Mouse (Mus musculus) intestine, postnatal 0 days (tissue): ENCODE data around the gene Zrsr1. TPM values are rescaled to one million over a fixed set of nuclear protein-coding genes. Genes with fewer than 3 reads are reported as not detected.

ENCODE experiments used
- ATAC-seq: fragments of 200-750 bp; cut with Nextera tagmentation; 2 replicates; pipeline ENCODE4 v1.8.0; 2017; ENCODE audit warnings: mild to moderate bottlenecking, moderate TSS enrichment, moderate library complexity
- H3K27ac ChIP-seq: fragments of 300-500 bp; sonication (generic); 2 replicates; pipeline ENCODE4 v1.5.1; 2014; ENCODE audit warnings: mild to moderate bottlenecking, low read depth, low read length, moderate library complexity
- H3K27me3 ChIP-seq: fragments of 300-500 bp; sonication (generic); replicated peaks from 2 replicates; pipeline ENCODE4 v1.6.1; 2014; ENCODE audit warnings: low read length, mixed read lengths; ENCODE audit not compliant: control insufficient read depth, insufficient read depth
- H3K36me3 ChIP-seq: fragments of 300-500 bp; sonication (generic); 2 replicates; pipeline ENCODE4 v1.6.1; 2014; ENCODE audit warnings: mild to moderate bottlenecking, moderate library complexity; ENCODE audit not compliant: control insufficient read depth, insufficient read depth
- H3K4me1 ChIP-seq: fragments of 300-500 bp; sonication (generic); replicated peaks from 2 replicates; pipeline ENCODE4 v1.6.1; 2014; ENCODE audit warnings: antibody characterized with exemption, low read length, mixed read lengths; ENCODE audit not compliant: control insufficient read depth, insufficient read depth
- H3K4me2 ChIP-seq: fragments of 300-500 bp; sonication (generic); replicated peaks from 2 replicates; pipeline ENCODE4 v1.6.1; 2014; ENCODE audit warnings: low read depth, mild to moderate bottlenecking, moderate library complexity
- H3K4me3 ChIP-seq: fragments of 300-500 bp; sonication (generic); 2 replicates; pipeline ENCODE4 v1.5.1; 2014; ENCODE audit warnings: low read depth, low read length
- H3K9ac ChIP-seq: fragments of 300-500 bp; sonication (generic); 2 replicates; pipeline ENCODE4 v1.6.1; 2014; ENCODE audit warnings: mild to moderate bottlenecking, low read depth, low read length
- H3K9me3 ChIP-seq: fragments of 300-500 bp; sonication (generic); 2 replicates; pipeline ENCODE4 v1.6.1; 2016; ENCODE audit warnings: mixed run types; ENCODE audit not compliant: control insufficient read depth
- CTCF ChIP-seq: sonication (generic); IDR thresholded peaks from 2 replicates; pipeline ENCODE4 v1.5.1; 2016; ENCODE audit warnings: low read depth, mild to moderate bottlenecking, control low read depth, antibody characterized with exemption, moderate library complexity
- WGBS: fragments of 180-500 bp; shearing (Covaris S2); extraction: QIAGEN DNeasy Blood & Tissue Kit; methylation state at CpG from one replicate; pipeline ENCODE4 v1.1.7; 2014; 5-methylcytosine and 5-hydroxymethylcytosine counted together
- polyA plus RNA-seq: library from polyadenylated mRNA; unstranded; fragments of >200 nt; fragmentation: Nextera tagmentation; extraction: Ambion mirVana; gene quantifications from 2 replicates; pipeline ENCODE4 v1.2.1, GENCODE M21; 2015

Gene Zrsr1
- polyA plus RNA-seq, 1 experiment from 2014 or later: 2.3 TPM

GRCm38 (mm10) chr11:22932167-22932566, 39.6 kb upstream of the Zrsr1 start:
- TF ChIP-seq CTCF: no peak
- ATAC-seq: no peak
- no peak overlapping the region for H3K4me2 ChIP-seq
- no peak overlapping the region for H3K27ac ChIP-seq
- no peaks in the 10 kb centered on the region for H3K27me3 ChIP-seq
- H3K4me1 ChIP-seq: no peaks in the 10 kb centered on the region
- H3K36me3 ChIP-seq: no peaks in the 10 kb centered on the region
- H3K9ac ChIP-seq: no peak overlapping the region
- no peaks in the 10 kb centered on the region for H3K9me3 ChIP-seq
- no peak overlapping the region for H3K4me3 ChIP-seq

- no peaks in the 10 kb centered on the region for H3K4me1 ChIP-seq
- H3K4me2 ChIP-seq: no peak overlapping the region
- no peaks in the 10 kb centered on the region for H3K27me3 ChIP-seq
- no peaks in the 10 kb centered on the region for H3K36me3 ChIP-seq
- 58% methylated on average over 5 of the region's 5 CpGs for WGBS
- H3K9me3 ChIP-seq: no peaks in the 10 kb centered on the region
- no peak overlapping the region for H3K4me3 ChIP-seq
- H3K9ac ChIP-seq: no peak overlapping the region
- H3K27ac ChIP-seq: no peak overlapping the region
- no peak for ATAC-seq
- no peak for TF ChIP-seq CTCF
These were observed 35.2 kb upstream of the Zrsr1 start for GRCm38 (mm10) chr11:22936446-22937125.

- Histone ChIP-seq H3K27me3 (no peaks in the 10 kb centered on the region), H3K4me3 (no peak overlapping the region), H3K9ac (no peak overlapping the region), H3K27ac (no peak overlapping the region), H3K36me3 (no peaks in the 10 kb centered on the region), H3K4me2 (no peak overlapping the region), H3K9me3 (no peaks in the 10 kb centered on the region), H3K4me1 (no peaks in the 10 kb centered on the region)
- no peak for ATAC-seq
- WGBS: 95% methylated on average over 4 of the region's 4 CpGs
- TF ChIP-seq CTCF: no peak
These were observed 34.0 kb upstream of the Zrsr1 start for GRCm38 (mm10) chr11:22937716-22938316.

- H3K27me3 ChIP-seq: no peaks in the 10 kb centered on the region
- WGBS: 94% methylated on average over 2 of the region's 2 CpGs
- no peak overlapping the region for H3K27ac ChIP-seq
- no peaks in the 10 kb centered on the region for H3K4me1 ChIP-seq
- TF ChIP-seq CTCF: no peak
- no peaks in the 10 kb centered on the region for H3K9me3 ChIP-seq
- no peaks in the 10 kb centered on the region for H3K36me3 ChIP-seq
- no peak overlapping the region for H3K4me3 ChIP-seq
- H3K9ac ChIP-seq: no peak overlapping the region
- ATAC-seq: no peak
- H3K4me2 ChIP-seq: no peak overlapping the region
These were observed 32.8 kb upstream of the Zrsr1 start for GRCm38 (mm10) chr11:22938983-22939382.

- Histone ChIP-seq H3K36me3 (0 out of 2 replicates have a peak, but pooled peaks cover 5% of the 10 kb centered on the region), H3K9ac (no peak overlapping the region), H3K9me3 (no peaks in the 10 kb centered on the region), H3K4me1 (no peaks in the 10 kb centered on the region), H3K4me3 (no peak overlapping the region), H3K4me2 (no peak overlapping the region), H3K27ac (no peak overlapping the region), H3K27me3 (no peaks in the 10 kb centered on the region)
- no peak for TF ChIP-seq CTCF
- WGBS: 90% methylated on average over 1 of the region's 1 CpGs
- ATAC-seq: no peak
These were observed 22.7 kb upstream of the Zrsr1 start for GRCm38 (mm10) chr11:22949101-22949500.

- Histone ChIP-seq H3K4me2 (no peak overlapping the region), H3K9me3 (no peaks in the 10 kb centered on the region), H3K27me3 (no peaks in the 10 kb centered on the region), H3K36me3 (0 out of 2 replicates have a peak, but pooled peaks cover 5% of the 10 kb centered on the region), H3K27ac (no peak overlapping the region), H3K9ac (no peak overlapping the region), H3K4me3 (no peak overlapping the region), H3K4me1 (no peaks in the 10 kb centered on the region)
- ATAC-seq: no peak
- 93% methylated on average over 6 of the region's 6 CpGs for WGBS
- peak; percentile 29; the same call in 1 of the 2 replicates for TF ChIP-seq CTCF
These were observed 21.7 kb upstream of the Zrsr1 start for GRCm38 (mm10) chr11:22950131-22950530.
